Mouse (Mus musculus) liver, embryonic 15.5 days (tissue): Measurements from ENCODE around the gene Espn. TPM values are rescaled to one million over a fixed set of nuclear protein-coding genes. Genes with fewer than 3 reads are reported as not detected.

Experiments used
- ATAC-seq: fragments of 200-750 bp; cut with Nextera tagmentation; 2 replicates; pipeline ENCODE4 v1.8.0; 2017; ENCODE audit warnings: moderate number of reproducible peaks, mild to moderate bottlenecking, moderate library complexity; ENCODE audit not compliant: insufficient read depth
- H3K27ac ChIP-seq: fragments of 300-500 bp; sonication (generic); replicated peaks from 2 replicates; pipeline ENCODE4 v1.5.1; 2015; ENCODE audit warnings: mild to moderate bottlenecking, inconsistent platforms
- H3K27me3 ChIP-seq: fragments of 300-500 bp; sonication (generic); 2 replicates; pipeline ENCODE4 v1.6.1; 2015; ENCODE audit warnings: mild to moderate bottlenecking, inconsistent platforms
- H3K36me3 ChIP-seq: fragments of 300-500 bp; sonication (generic); replicated peaks from 2 replicates; pipeline ENCODE4 v1.6.1; 2015; ENCODE audit warnings: moderate library complexity, mild to moderate bottlenecking, inconsistent platforms
- H3K4me1 ChIP-seq: fragments of 300-500 bp; sonication (generic); replicated peaks from 2 replicates; pipeline ENCODE4 v1.6.1; 2015; ENCODE audit warnings: inconsistent platforms
- H3K4me2 ChIP-seq: fragments of 300-500 bp; sonication (generic); 2 replicates; pipeline ENCODE4 v1.6.1; 2015; ENCODE audit warnings: moderate library complexity, mild to moderate bottlenecking, inconsistent platforms
- H3K4me3 ChIP-seq: fragments of 300-500 bp; sonication (generic); replicated peaks from 2 replicates; pipeline ENCODE4 v1.5.1; 2015; ENCODE audit warnings: mild to moderate bottlenecking, inconsistent platforms
- H3K9ac ChIP-seq: fragments of 300-500 bp; sonication (generic); 2 replicates; pipeline ENCODE4 v1.6.1; 2015; ENCODE audit warnings: moderate library complexity, mild to moderate bottlenecking, inconsistent platforms
- H3K9me3 ChIP-seq: fragments of 300-500 bp; sonication (generic); replicated peaks from 2 replicates; pipeline ENCODE4 v1.6.1; 2016; ENCODE audit warnings: inconsistent platforms
- WGBS: fragments of 180-500 bp; shearing (Covaris S2); methylation state at CpG from one replicate; pipeline ENCODE4 v1.1.7; 2015; ENCODE audit warnings: mixed read lengths; ENCODE audit not compliant: insufficient replicate concordance; 5-methylcytosine and 5-hydroxymethylcytosine counted together
- polyA plus RNA-seq: library from polyadenylated mRNA; unstranded; fragments of >200 nt; fragmentation: Nextera tagmentation; extraction: Ambion mirVana; gene quantifications from 2 replicates; pipeline ENCODE4 v1.2.1, GENCODE M21; 2015

Gene Espn
- polyA plus RNA-seq, 1 experiment from 2014 or later: 1.5 TPM

GRCm38 (mm10) chr4:152107493-152107892, 44.7 kb downstream of the Espn start:
- peaks cover 77% of the 10 kb centered on the region for H3K36me3 ChIP-seq
- H3K9ac ChIP-seq: peak overlapping the region; percentile 47; the same call in 1 of the 2 replicates
- H3K9me3 ChIP-seq: no peaks in the 10 kb centered on the region
- peak overlapping the region; percentile 89 for H3K27ac ChIP-seq
- ATAC-seq: peak; percentile 70
- peaks cover 52% of the 10 kb centered on the region for H3K4me1 ChIP-seq
- no peaks in the 10 kb centered on the region for H3K27me3 ChIP-seq
- H3K4me2 ChIP-seq: peak overlapping the region; percentile 85
- peak overlapping the region; percentile 54 for H3K4me3 ChIP-seq
- WGBS: 62% methylated on average over 24 of the region's 24 CpGs

DNA sequence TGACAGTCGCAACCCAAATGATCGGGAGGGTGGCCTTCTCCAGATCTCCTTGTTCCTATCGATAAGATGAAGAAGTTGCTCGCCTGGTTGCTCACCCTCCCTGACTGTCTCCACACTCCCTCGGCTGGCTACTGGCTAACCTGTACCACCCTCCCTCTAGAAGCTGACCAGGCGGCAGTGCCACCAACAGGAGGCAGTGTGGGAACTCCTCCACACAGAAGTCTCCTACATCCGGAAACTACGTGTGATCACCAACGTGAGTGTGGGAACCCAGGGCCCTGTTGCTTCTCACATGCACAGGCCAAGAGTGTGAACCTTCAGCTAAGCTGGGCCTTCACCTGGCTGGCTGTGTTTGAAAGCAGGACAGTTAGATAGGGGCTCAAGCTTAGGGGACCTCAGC, 45.4 kb downstream of the Espn start:
- no peak overlapping the region for H3K4me3 ChIP-seq
- H3K36me3 ChIP-seq: peaks cover 77% of the 10 kb centered on the region
- H3K9me3 ChIP-seq: no peaks in the 10 kb centered on the region
- H3K27ac ChIP-seq: peak overlapping the region; percentile 89
- H3K9ac ChIP-seq: no peak overlapping the region
- no peak for ATAC-seq
- 54% methylated on average over 9 of the region's 9 CpGs for WGBS
- H3K4me1 ChIP-seq: peaks cover 55% of the 10 kb centered on the region
- H3K4me2 ChIP-seq: peak overlapping the region; percentile 85
- H3K27me3 ChIP-seq: no peaks in the 10 kb centered on the region

GRCm38 (mm10) chr4:152103025-152103424, 49.1 kb downstream of the Espn start:
- H3K9ac ChIP-seq: no peak overlapping the region
- no peak for ATAC-seq

DNA sequence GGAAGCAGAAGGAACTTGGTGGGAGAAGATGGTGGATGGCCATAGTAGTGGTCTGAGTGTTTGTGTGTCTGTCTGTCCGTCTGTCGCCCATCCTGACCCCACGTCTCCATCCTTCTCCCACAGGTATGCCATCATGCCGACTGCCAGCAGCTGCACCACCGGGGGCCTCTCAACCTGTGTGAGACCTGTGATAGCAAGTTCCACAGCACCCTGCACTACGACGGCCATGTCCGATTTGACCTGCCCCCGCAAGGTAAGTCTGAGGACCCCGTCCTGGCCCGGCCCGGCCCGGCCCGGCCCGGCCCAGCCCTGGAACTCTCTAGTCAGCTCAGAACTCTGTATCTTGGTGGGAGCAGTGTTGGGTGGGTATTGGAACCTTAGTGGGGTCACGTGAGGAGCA, 50.2 kb downstream of the Espn start:
- Histone ChIP-seq H3K4me2 (no peak overlapping the region), H3K4me1 (peaks cover 33% of the 10 kb centered on the region), H3K36me3 (peaks cover 44% of the 10 kb centered on the region), H3K9me3 (no peaks in the 10 kb centered on the region), H3K27ac (0 out of 2 replicates have a peak overlapping the region, but pooled peaks have one; percentile 51), H3K9ac (no peak overlapping the region), H3K27me3 (0 out of 2 replicates have a peak, but pooled peaks cover 2% of the 10 kb centered on the region), H3K4me3 (no peak overlapping the region)
- 87% methylated on average over 16 of the region's 16 CpGs for WGBS
- ATAC-seq: no peak

More at GRCm38 (mm10) chr4:152103025-152103424, 49.1 kb downstream of the Espn start:
- Histone ChIP-seq H3K4me3 (no peak overlapping the region), H3K27ac (no peak overlapping the region), H3K36me3 (peaks cover 55% of the 10 kb centered on the region), H3K4me1 (peaks cover 40% of the 10 kb centered on the region), H3K27me3 (no peaks in the 10 kb centered on the region), H3K4me2 (no peak overlapping the region), H3K9me3 (no peaks in the 10 kb centered on the region)
- WGBS: 41% methylated on average over 7 of the region's 7 CpGs

GRCm38 (mm10) chr4:152101081-152101653, 51.0 kb downstream of the Espn start:
- 0 out of 2 replicates have a peak, but pooled peaks cover 3% of the 10 kb centered on the region for H3K27me3 ChIP-seq
- H3K9me3 ChIP-seq: no peaks in the 10 kb centered on the region
- peaks cover 37% of the 10 kb centered on the region for H3K36me3 ChIP-seq
- no peak overlapping the region for H3K4me2 ChIP-seq
- peak overlapping the region; percentile 51; the same call in 1 of the 2 replicates for H3K27ac ChIP-seq
- no peak overlapping the region for H3K4me3 ChIP-seq
- no peak overlapping the region for H3K9ac ChIP-seq
- peaks cover 37% of the 10 kb centered on the region for H3K4me1 ChIP-seq
- ATAC-seq: no peak
- WGBS: 53% methylated on average over 7 of the region's 7 CpGs

DNA sequence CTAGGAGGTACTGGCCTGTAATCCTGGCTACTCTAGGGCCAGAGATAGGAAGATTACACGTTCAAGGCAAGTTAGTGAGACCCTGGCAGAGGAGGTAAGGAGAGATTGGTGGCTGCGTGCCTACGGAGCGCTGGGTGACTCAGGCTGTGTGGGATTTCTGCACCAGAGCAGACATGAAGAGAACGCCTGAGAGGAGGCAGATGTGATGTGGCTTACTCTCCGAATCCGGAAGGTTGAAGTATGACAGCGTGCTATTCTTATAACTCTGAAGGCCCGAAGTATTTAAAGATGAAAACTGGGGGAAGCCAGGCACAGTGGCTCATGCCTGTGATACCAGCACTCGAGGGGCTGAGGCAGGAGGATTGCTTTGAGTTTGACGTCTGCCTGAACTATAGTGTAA, 51.6 kb downstream of the Espn start:
- 0 out of 2 replicates have a peak, but pooled peaks cover 3% of the 10 kb centered on the region for H3K27me3 ChIP-seq
- ATAC-seq: no peak
- H3K4me1 ChIP-seq: peaks cover 44% of the 10 kb centered on the region
- H3K4me3 ChIP-seq: no peak overlapping the region
- no peaks in the 10 kb centered on the region for H3K9me3 ChIP-seq
- no peak overlapping the region for H3K4me2 ChIP-seq
- peaks cover 30% of the 10 kb centered on the region for H3K36me3 ChIP-seq
- 58% methylated on average over 11 of the region's 11 CpGs for WGBS
- no peak overlapping the region for H3K27ac ChIP-seq
- no peak overlapping the region for H3K9ac ChIP-seq

DNA sequence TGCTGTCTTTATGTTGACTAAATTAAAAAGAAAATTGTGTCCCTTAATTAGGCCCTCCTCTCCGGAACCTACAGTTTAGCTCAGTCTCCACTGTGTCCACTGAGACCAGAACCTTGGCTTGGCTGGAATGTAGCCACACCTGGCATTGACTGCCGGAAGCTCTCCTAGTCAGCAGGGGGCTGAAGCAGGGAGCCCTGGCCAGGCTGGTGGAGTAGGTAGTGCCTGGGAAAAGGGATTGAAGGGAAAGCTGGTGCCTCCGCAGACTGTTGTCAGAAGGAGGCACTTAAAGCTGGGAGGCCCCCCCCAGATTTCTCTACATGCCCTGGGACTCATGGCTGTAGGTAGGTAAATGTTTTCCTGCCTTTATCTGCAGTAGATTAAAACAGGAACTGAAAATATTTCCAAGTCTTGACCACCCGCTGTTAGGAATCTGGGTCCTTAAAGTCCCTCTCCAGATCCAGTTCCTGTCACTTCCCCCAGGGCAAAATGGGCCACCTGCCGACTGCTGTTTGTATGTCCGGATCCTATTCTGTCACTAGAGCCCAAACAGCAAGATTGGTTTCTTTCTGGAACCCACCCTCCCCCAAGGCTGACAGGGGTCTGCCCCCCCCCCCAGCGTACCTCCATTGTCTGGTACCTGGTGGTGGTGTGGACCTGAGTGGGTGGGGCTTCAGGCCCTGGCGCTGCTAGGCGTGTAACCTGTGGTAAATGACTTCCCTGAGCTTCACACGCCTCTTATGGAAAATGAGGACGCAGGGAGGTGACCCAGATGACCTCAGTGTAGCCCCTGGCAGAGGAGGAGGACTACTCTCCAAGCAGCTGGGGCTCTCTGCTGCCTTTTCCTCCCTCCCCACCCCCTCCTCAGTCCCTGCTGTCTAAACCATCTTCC, 54.0 kb downstream of the Espn start:
- Histone ChIP-seq H3K27me3 (0 out of 2 replicates have a peak, but pooled peaks cover 3% of the 10 kb centered on the region), H3K9me3 (no peaks in the 10 kb centered on the region), H3K27ac (no peak overlapping the region), H3K36me3 (peaks cover 13% of the 10 kb centered on the region), H3K4me2 (no peak overlapping the region), H3K4me3 (no peak overlapping the region), H3K9ac (no peak overlapping the region), H3K4me1 (peaks cover 67% of the 10 kb centered on the region)
- WGBS: 72% methylated on average over 11 of the region's 11 CpGs
- no peak for ATAC-seq

DNA sequence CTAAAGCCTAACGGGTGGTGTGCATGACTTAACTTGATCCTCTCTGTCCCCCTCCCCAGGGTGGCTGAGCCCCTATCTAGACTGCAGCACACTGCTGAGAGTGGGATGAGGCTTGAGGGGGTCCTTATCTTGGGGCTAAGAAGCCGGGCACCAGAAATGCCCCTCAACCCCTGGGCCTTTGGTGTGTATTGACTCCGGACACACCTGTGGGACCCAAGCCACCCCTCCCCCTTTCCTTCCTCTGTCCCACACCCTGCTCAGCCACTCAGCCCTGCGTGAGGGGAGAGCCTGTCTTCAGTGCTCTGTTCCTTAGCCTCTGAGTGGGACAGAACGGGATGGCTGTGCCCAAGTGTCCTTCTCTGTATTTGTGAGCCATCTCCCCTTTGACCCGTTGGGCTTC, 55.2 kb downstream of the Espn start:
- whole genome bisulfite sequencing: 40% methylated on average over 6 of the region's 6 CpGs
- Histone ChIP-seq H3K27ac (0 out of 2 replicates have a peak overlapping the region, but pooled peaks have one; percentile 48), H3K36me3 (peaks cover under 1% of the 10 kb centered on the region; the same call in 1 of the 2 replicates), H3K4me3 (peak overlapping the region; percentile 27), H3K4me1 (peaks cover 78% of the 10 kb centered on the region), H3K9me3 (no peaks in the 10 kb centered on the region), H3K27me3 (0 out of 2 replicates have a peak, but pooled peaks cover 3% of the 10 kb centered on the region), H3K4me2 (peak overlapping the region; percentile 29), H3K9ac (peak overlapping the region; percentile 21; the same call in 1 of the 2 replicates)
- no peak for ATAC-seq

DNA sequence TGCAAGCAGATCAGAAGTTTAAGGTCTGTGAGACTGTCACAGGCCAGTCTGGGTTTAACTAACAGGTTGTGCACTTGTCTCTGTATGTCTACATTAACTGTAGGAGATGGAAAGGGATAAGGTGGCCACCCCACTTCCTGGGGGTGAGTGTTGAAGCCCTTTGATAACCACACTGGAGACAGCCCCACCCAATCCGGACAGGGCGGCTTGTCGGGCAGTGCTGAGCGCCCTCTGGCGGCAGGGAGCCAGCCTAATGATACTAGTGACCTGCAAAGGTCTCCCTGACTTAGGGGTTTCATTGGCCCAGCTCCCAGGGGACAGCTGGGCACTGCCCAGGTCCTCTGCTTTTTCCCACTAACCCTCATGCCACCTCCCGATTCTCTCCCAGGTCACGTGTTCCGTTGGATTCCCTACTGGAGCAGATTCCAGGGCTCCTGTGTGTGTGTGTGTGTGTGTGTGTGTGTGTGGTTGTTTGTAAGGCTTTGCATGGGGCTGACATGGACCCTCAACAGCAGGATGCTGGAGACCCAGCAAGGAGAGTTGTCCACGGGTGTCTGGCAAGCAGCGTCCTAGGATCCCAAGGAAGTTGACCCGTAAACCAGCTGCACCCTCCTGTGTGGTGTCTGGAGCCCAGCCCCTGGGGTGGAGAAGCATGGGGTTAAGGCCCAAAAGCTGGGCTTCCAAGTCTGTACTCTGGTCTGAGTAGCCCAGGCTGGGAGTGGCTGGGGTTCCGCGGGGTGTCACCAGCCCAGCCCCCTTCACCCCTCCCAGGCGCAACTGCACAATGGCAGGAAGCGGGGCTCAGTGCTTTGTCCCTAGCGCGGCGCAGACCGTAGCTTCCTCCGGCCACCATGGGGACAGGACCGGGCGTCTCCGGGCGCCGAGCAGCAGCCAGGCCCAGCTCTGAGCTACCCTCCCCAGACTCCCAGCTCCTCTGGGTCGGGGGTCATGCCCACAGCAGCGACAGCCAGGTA, 55.9 kb downstream of the Espn start:
- peaks cover 78% of the 10 kb centered on the region for H3K4me1 ChIP-seq
- peak overlapping the region; percentile 29 for H3K4me2 ChIP-seq
- no peaks in the 10 kb centered on the region for H3K9me3 ChIP-seq
- peak overlapping the region; percentile 21; the same call in 1 of the 2 replicates for H3K9ac ChIP-seq
- WGBS: 13% methylated on average over 27 of the region's 27 CpGs
- H3K36me3 ChIP-seq: no peaks in the 10 kb centered on the region
- H3K4me3 ChIP-seq: peak overlapping the region; percentile 27
- H3K27me3 ChIP-seq: 0 out of 2 replicates have a peak, but pooled peaks cover 3% of the 10 kb centered on the region
- ATAC-seq: peak; percentile 40
- H3K27ac ChIP-seq: peak overlapping the region; percentile 61

DNA sequence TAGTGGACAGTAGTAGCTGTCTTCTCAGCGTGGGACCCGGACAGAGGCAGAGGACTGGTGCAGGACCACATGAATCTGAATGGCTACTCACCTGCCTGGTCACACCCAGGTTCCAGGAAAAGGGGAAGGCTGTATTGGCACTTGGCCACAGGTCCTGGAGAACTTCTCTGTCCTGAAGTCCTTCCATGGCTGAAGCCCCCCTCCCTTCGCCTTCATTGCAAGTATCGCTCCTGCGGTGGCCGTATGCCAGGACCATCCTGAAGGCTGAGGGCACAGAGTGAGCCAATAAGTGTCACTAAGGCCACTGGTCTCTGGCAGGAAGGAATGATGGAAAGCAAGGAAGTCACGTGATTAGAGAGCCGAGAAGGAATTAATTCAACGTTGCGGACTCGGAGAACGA, 57.9 kb downstream of the Espn start:
- no peaks in the 10 kb centered on the region for H3K36me3 ChIP-seq
- no peak overlapping the region for H3K4me3 ChIP-seq
- ATAC-seq: no peak
- H3K4me1 ChIP-seq: peaks cover 79% of the 10 kb centered on the region
- no peak overlapping the region for H3K9ac ChIP-seq
- H3K27me3 ChIP-seq: 0 out of 2 replicates have a peak, but pooled peaks cover 3% of the 10 kb centered on the region
- H3K4me2 ChIP-seq: no peak overlapping the region
- 0 out of 2 replicates have a peak overlapping the region, but pooled peaks have one; percentile 10 for H3K27ac ChIP-seq
- 87% methylated on average over 12 of the region's 12 CpGs for WGBS
- no peaks in the 10 kb centered on the region for H3K9me3 ChIP-seq
